Mouse (Mus musculus) liver, embryonic 16.5 days (tissue): ENCODE data around the gene Eddm3b. TPM values are rescaled to one million over a fixed set of nuclear protein-coding genes. Genes with fewer than 3 reads are reported as not detected.
A peak's percentile ranks its signal among the peaks of the same experiment; 100 is the strongest.

ENCODE experiments used
- ATAC-seq: fragments of 200-750 bp; cut with Nextera tagmentation; 2 replicates; pipeline ENCODE4 v1.8.0; 2017; ENCODE audit warnings: low read depth, mild to moderate bottlenecking, moderate number of reproducible peaks, moderate library complexity
- H3K27ac ChIP-seq: fragments of 300-500 bp; sonication (generic); 2 replicates; pipeline ENCODE4 v1.5.1; 2014; ENCODE audit warnings: mild to moderate bottlenecking, low read length
- H3K27me3 ChIP-seq: fragments of 300-500 bp; sonication (generic); 2 replicates; pipeline ENCODE4 v1.6.1; 2014; ENCODE audit warnings: low read depth, low read length, mixed read lengths; ENCODE audit not compliant: control insufficient read depth, insufficient read depth
- H3K36me3 ChIP-seq: fragments of 300-500 bp; sonication (generic); 2 replicates; pipeline ENCODE4 v1.6.1; 2014; ENCODE audit warnings: mild to moderate bottlenecking; ENCODE audit not compliant: control insufficient read depth, insufficient read depth
- H3K4me1 ChIP-seq: fragments of 300-500 bp; sonication (generic); 2 replicates; pipeline ENCODE4 v1.6.1; 2014; ENCODE audit warnings: low read depth, low read length, mixed read lengths; ENCODE audit not compliant: control insufficient read depth
- H3K4me2 ChIP-seq: fragments of 300-500 bp; sonication (generic); 2 replicates; pipeline ENCODE4 v1.6.1; 2014; ENCODE audit warnings: low read depth, low read length, mixed read lengths
- H3K4me3 ChIP-seq: fragments of 300-500 bp; sonication (generic); 2 replicates; pipeline ENCODE4 v1.5.1; 2014; ENCODE audit warnings: low read depth, mild to moderate bottlenecking, low read length
- H3K9ac ChIP-seq: fragments of 300-500 bp; sonication (generic); 2 replicates; pipeline ENCODE4 v1.6.1; 2014; ENCODE audit warnings: low read depth, low read length
- H3K9me3 ChIP-seq: fragments of 300-500 bp; sonication (generic); replicated peaks from 2 replicates; pipeline ENCODE4 v1.6.1; 2016; ENCODE audit warnings: low read length; ENCODE audit not compliant: control insufficient read depth
- WGBS: fragments of 180-500 bp; shearing (Covaris S2); extraction: QIAGEN DNeasy Blood & Tissue Kit; methylation state at CpG from one replicate; pipeline ENCODE4 v1.1.7; 2014; ENCODE audit not compliant: insufficient replicate concordance; 5-methylcytosine and 5-hydroxymethylcytosine counted together
- polyA plus RNA-seq: library from polyadenylated mRNA; unstranded; fragments of >200 nt; fragmentation: Nextera tagmentation; extraction: Ambion mirVana; gene quantifications from 2 replicates; pipeline ENCODE4 v1.2.1, GENCODE M21; 2015

Gene Eddm3b
- polyA plus RNA-seq, 1 experiment from 2014 or later, result not detected

DNA sequence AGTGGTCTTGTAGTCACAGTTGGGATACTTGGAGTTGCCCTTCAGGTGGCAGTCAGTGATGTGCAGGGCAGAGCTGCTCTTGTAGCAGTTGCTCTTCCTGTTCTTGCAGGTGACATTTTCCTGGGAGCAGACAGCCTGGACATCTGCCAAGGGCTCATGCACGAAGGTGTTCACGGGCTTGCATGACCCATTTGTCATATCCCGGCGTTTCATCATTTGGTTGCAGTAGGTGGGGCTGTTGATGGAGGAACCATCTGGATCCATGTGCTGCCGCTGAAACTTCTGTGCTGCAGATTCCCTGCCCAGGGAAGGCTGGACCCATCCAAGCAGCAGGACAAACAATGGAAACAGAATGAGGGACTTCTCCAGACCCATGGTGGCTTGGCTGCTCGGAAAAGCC lies 31.3 kb downstream of the Eddm3b start:
- Histone ChIP-seq H3K4me1 (peaks cover 81% of the 10 kb centered on the region), H3K9ac (no peak overlapping the region), H3K36me3 (no peaks in the 10 kb centered on the region), H3K4me2 (no peak overlapping the region), H3K9me3 (no peaks in the 10 kb centered on the region), H3K27ac (peak overlapping the region; percentile 22; the same call in 1 of the 2 replicates), H3K4me3 (no peak overlapping the region), H3K27me3 (no peaks in the 10 kb centered on the region)
- ATAC-seq, result no peak
- 80% methylated on average over 6 of the region's 6 CpGs for WGBS

DNA sequence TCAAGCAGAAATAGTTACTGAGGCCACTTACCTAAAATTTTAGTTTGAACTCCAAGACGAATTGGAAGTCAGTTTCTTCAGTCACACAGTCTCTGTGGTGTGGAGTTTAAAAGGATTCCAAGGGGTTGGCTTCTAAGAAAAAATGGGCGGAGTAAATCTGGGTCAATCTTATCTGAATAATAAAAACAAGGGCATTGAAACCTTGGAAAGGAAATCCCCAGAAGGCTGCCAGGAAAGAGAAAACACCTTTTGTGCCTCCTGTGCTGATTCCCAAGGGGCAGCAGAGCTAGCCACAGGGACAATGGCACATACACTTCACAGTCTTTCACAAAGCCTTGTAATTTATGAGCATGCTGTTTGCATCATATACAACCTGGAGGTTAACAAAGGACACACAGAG lies 32.5 kb downstream of the Eddm3b start, which contains the start of gene Rnase1:
Gene Rnase1, minus strand, starts transcription at position 101 of the 400 bp plus-strand sequence.
- Histone ChIP-seq H3K9ac (peak within 1 kb of the TSS; percentile 17; the same call in 1 of the 2 replicates), H3K27ac (peak within 1 kb of the TSS; percentile 22; the same call in 1 of the 2 replicates)

DNA sequence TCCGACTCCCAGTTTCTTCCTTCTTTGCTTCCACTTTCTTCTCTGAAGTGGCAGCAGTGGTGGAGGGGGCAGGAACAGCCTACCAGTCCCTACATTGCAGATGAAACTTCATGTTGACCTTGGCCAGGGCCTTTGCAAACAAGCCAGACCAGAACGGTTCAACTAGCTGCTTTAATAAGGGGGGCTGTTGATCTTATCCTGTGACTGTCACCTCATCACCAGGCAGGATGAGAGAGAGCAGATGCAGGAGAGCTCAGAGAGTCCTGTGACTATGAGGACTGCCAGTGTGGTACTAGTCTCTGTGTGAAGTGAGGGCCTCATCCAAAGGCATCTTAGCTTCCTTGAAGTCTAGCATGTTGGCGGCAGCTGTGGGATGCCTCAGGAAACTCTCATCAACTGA lies 33.8 kb downstream of the Eddm3b start:
- Histone ChIP-seq H3K9me3 (no peaks in the 10 kb centered on the region), H3K4me2 (no peak overlapping the region), H3K4me3 (no peak overlapping the region), H3K27ac (peak overlapping the region; percentile 73; the same call in 1 of the 2 replicates), H3K4me1 (peaks cover 85% of the 10 kb centered on the region), H3K9ac (no peak overlapping the region; the same call in 1 of the 2 replicates), H3K27me3 (no peaks in the 10 kb centered on the region), H3K36me3 (no peaks in the 10 kb centered on the region)
- 60% methylated on average over 3 of the region's 3 CpGs for WGBS
- ATAC-seq, result no peak

More for the DNA sequence above, 32.5 kb downstream of the Eddm3b start, which contains the start of gene Rnase1:
- H3K36me3 ChIP-seq, result no peaks in the 10 kb centered on the region
- H3K4me1 ChIP-seq, result peaks cover 86% of the 10 kb centered on the region
- no peaks in the 10 kb centered on the region for H3K27me3 ChIP-seq
- WGBS, result 56% methylated on average over 2 of the region's 2 CpGs
- no peak within 1 kb of the TSS for H3K4me3 ChIP-seq
- no peak within 1 kb of the TSS for H3K4me2 ChIP-seq
- ATAC-seq, result no peak
- H3K9me3 ChIP-seq, result no peaks in the 10 kb centered on the region

DNA sequence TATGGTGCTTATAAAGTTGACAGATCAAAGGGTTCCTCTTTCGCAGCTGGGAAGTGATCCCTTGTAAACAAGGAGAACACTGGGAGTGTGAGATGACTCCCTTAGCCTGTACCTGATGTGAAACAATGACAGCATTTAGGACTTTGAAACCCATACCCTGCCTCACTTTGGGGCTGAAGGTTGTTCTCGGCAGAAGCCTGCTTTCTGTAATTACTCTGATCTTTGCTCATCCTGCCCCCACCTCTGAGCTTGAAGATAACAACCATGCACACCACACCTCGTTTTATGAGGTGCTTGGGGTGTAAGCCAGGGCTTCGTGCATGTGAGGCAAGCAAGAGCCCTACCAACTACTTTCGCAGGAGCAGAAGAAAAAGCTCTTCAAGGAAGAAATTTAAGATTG lies 34.9 kb downstream of the Eddm3b start:
- Histone ChIP-seq H3K36me3 (no peaks in the 10 kb centered on the region), H3K9me3 (no peaks in the 10 kb centered on the region), H3K9ac (peak overlapping the region; percentile 22), H3K27ac (peak overlapping the region; percentile 73), H3K4me3 (no peak overlapping the region), H3K27me3 (no peaks in the 10 kb centered on the region), H3K4me1 (peaks cover 74% of the 10 kb centered on the region), H3K4me2 (peak overlapping the region; percentile 38)
- ATAC-seq, result peak; percentile 73
- 46% methylated on average over 5 of the region's 5 CpGs for WGBS

DNA sequence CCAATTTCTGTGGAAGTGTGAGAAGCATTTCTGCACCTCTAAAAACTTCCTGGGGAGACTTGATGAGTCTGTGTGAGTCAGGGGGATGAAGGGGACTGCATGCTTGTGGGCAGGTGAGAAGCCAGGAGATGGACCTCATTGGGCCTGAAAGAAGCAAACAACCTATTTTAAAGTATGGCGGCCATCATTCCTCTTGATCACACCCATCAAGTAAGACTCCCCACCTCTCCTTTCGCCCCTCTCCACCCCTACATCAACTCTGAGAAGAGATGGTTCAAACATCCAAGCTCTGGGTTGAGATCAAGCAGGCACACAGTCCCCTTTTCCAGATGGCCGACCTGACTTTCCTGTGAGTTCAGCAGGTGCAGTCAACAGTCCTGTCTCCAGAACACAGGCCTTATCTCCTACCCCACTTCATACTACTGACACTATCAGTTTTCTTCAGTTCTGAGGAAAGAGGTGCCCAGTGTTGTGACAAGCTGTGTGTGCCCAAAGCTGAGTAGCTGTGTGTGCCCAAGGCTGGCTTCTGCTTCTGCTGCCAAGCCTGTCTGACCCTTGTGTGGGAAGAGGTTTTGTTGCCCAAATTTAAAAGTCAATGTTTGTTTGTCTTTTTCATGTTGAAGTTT lies 36.1 kb downstream of the Eddm3b start:
- Histone ChIP-seq H3K9me3 (no peaks in the 10 kb centered on the region), H3K4me2 (peak overlapping the region; percentile 45), H3K36me3 (no peaks in the 10 kb centered on the region), H3K27ac (peak overlapping the region; percentile 73), H3K9ac (peak overlapping the region; percentile 41), H3K4me1 (peaks cover 63% of the 10 kb centered on the region), H3K27me3 (no peaks in the 10 kb centered on the region), H3K4me3 (no peak overlapping the region)
- 56% methylated on average over 3 of the region's 3 CpGs for WGBS
- peak; percentile 91 for ATAC-seq

DNA sequence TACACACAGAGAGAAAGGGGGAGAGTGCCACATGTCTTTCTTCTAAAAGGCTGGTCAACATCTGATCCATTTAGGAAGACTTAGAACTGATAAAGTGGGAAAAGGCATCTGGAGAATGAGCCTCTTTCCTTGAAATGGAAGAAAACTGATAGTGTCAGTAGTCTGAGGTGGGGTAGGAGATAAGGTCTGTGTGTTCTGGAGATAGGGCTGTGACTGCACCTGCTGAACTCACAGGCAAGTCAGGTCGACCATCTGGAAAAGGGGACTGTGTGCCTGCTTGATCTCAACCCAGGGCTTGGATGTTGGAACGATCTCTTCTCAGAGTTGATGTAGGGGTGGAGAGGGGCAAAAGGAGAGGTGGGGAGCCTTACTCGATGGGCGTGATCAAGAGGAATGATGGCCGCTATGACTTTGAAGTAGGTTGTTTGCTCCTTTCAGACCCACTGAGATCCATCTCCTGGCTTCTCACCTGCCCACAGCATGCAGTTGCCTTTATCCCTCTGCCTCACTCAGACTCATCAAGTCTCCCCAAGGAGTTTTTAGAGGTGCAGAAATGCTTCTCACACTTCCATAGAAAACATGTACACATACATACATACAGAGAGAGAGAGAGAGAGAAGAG lies 38.1 kb downstream of the Eddm3b start:
- Histone ChIP-seq H3K4me2 (no peak overlapping the region), H3K9ac (peak overlapping the region; percentile 39; the same call in 1 of the 2 replicates), H3K9me3 (no peaks in the 10 kb centered on the region), H3K36me3 (no peaks in the 10 kb centered on the region), H3K4me3 (no peak overlapping the region), H3K27me3 (no peaks in the 10 kb centered on the region), H3K4me1 (peaks cover 48% of the 10 kb centered on the region), H3K27ac (peak overlapping the region; percentile 73)
- ATAC-seq, result peak; percentile 65
- 35% methylated on average over 5 of the region's 5 CpGs for WGBS

DNA sequence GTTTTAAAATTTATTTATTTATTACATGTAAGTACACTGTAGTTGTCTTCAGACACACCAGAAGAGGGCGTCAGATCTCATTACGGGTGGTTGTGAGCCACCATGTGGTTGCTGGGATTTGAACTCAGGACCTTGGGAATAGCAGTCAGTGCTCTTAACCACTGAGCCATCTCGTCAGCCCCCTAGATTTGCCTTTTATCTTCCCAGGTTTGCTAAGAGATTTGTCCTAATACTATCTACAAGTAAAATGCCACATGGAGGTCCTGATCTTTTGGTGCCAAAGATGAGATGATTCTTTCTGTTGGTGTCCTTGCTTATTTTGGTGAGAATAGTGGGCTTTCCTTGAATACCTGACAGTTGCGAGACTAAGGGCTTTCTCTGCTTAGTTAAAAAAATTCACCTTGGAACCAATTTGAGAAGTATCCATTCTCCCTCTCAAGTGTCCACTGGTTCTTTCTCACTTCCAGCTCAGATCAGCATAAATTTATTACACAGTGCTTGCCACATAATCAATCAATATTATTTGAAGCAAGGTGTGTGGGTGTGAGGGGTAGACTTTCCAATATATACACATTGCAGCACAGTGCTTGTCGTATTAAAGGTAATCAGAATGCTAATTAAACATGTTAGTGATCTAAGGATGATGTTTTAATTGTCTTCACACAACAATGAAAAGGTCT lies 42.0 kb downstream of the Eddm3b start:
- 78% methylated on average over 5 of the region's 5 CpGs for WGBS
- Histone ChIP-seq H3K9ac (no peak overlapping the region), H3K4me3 (no peak overlapping the region), H3K4me1 (peaks cover 12% of the 10 kb centered on the region), H3K27ac (no peak overlapping the region), H3K27me3 (no peaks in the 10 kb centered on the region), H3K4me2 (no peak overlapping the region), H3K36me3 (no peaks in the 10 kb centered on the region), H3K9me3 (no peaks in the 10 kb centered on the region)
- ATAC-seq, result no peak

DNA sequence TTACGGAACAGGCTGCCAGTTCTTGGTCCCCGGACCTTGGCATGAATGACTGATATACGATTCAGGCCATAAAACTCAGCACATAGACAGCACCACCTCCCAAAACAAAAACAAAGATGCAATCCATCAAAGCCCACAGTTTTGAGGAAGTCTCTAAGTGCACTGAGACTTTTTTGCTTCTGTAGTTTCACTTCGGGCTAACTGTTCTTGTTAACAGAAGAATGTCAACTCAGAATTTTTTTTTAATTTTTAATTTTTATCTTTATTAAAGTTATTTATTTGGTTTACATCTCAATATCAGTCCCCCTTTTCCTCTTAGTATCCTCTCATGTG lies 42.5 kb downstream of the Eddm3b start:
- H3K4me1 ChIP-seq, result peaks cover 12% of the 10 kb centered on the region
- no peaks in the 10 kb centered on the region for H3K36me3 ChIP-seq
- WGBS, result 55% methylated on average over 4 of the region's 4 CpGs
- H3K9me3 ChIP-seq, result no peaks in the 10 kb centered on the region
- no peak overlapping the region for H3K4me2 ChIP-seq
- H3K27ac ChIP-seq, result no peak overlapping the region
- H3K9ac ChIP-seq, result no peak overlapping the region
- no peak overlapping the region for H3K4me3 ChIP-seq
- no peak for ATAC-seq
- H3K27me3 ChIP-seq, result no peaks in the 10 kb centered on the region

DNA sequence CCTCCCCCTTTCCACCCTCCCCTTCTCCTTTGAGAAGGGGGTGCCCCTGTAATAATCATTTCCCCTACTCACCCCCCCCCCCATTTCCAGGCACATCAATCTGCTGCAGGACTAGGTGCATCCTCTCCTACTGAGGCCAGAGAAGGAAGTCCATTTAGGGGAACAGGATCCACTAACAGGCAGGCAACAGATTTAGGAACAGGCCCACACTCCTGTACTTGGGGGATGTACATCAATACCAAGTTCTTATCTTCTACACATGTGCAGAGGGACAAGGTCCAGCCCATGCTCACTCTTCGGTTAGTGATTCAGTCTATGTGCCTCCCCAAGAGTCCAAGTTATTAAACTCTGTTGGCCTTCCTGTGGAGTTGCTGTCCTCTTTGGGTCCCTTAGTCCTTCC lies 42.8 kb downstream of the Eddm3b start:
- peaks cover 8% of the 10 kb centered on the region for H3K4me1 ChIP-seq
- H3K9me3 ChIP-seq, result no peaks in the 10 kb centered on the region
- WGBS, result 65% methylated on average over 1 of the region's 1 CpGs
- no peak overlapping the region for H3K9ac ChIP-seq
- ATAC-seq, result 0 out of 2 replicates have a peak, but pooled peaks have one; percentile 11
- no peak overlapping the region for H3K4me2 ChIP-seq
- no peaks in the 10 kb centered on the region for H3K36me3 ChIP-seq
- H3K27ac ChIP-seq, result no peak overlapping the region
- no peaks in the 10 kb centered on the region for H3K27me3 ChIP-seq
- H3K4me3 ChIP-seq, result no peak overlapping the region
